ENCODE assay signal across 11 mouse cellular contexts in genomic region chr4:119524010-119524409, GRCm38 (mm10). TPM values are rescaled to one million over a fixed set of nuclear protein-coding genes. Genes with fewer than 3 reads are reported as not detected.
DNase-seq lines count a peak whose midpoint lies in the region; ATAC-seq and TF ChIP-seq lines count a peak whose summit lies in the region.
"Had no signal": no experiment of that assay in that cellular context is flagged by ENCODE, and none has a peak within 500 bp of the region (broad histone marks: within the 10 kb centered on the region; RNA-seq: fewer than 3 reads in every experiment).

No protein-coding gene starts in this region.

- no peaks in the 10 kb centered on the region for H3K4me1 ChIP-seq in forebrain, embryonic 16.5 days (replicated peaks; ENCODE audit: control insufficient read depth, insufficient read depth, low read length)
- 0 out of 2 replicates have a peak, but pooled peaks cover 6% of the 10 kb centered on the region for H3K4me1 ChIP-seq in hindbrain, postnatal 0 days (ENCODE audit: insufficient read depth, low read length)
- 0 out of 2 replicates have a peak, but pooled peaks cover 5% of the 10 kb centered on the region for H3K4me1 ChIP-seq in neural tube, embryonic 14.5 days (ENCODE audit: control insufficient read depth, insufficient read depth, low read length)
- H3K4me1 ChIP-seq in heart, embryonic 11.5 days (ENCODE audit: control insufficient read depth, insufficient read depth, low read length), result no peaks in the 10 kb centered on the region
- H3K4me1 ChIP-seq in intestine, embryonic 15.5 days (replicated peaks), result no peaks in the 10 kb centered on the region

- H3K27ac ChIP-seq in forebrain, embryonic 16.5 days (ENCODE audit: low read length), result peak overlapping the region; percentile 45; the same call in 1 of the 2 replicates
- peak overlapping the region; percentile 78 for H3K27ac ChIP-seq in hindbrain, postnatal 0 days
- peak overlapping the region; percentile 72 for H3K27ac ChIP-seq in neural tube, embryonic 14.5 days (ENCODE audit: low read depth, low read length)
- H3K27ac ChIP-seq in heart, embryonic 11.5 days (ENCODE audit: low read depth, low read length), result no peak overlapping the region
- H3K27ac ChIP-seq in intestine, embryonic 15.5 days, result no peak overlapping the region

- no peaks in the 10 kb centered on the region for H3K9me3 ChIP-seq in forebrain, embryonic 16.5 days (ENCODE audit: control insufficient read depth, low read length)
- no peaks in the 10 kb centered on the region for H3K9me3 ChIP-seq in hindbrain, postnatal 0 days (ENCODE audit: low read length)
- H3K9me3 ChIP-seq in neural tube, embryonic 14.5 days (ENCODE audit: control insufficient read depth, low read length), result no peaks in the 10 kb centered on the region
- no peaks in the 10 kb centered on the region for H3K9me3 ChIP-seq in heart, embryonic 11.5 days (replicated peaks; ENCODE audit: control insufficient read depth, low read length)
- no peaks in the 10 kb centered on the region for H3K9me3 ChIP-seq in intestine, embryonic 15.5 days

- peak; percentile 11 to 39 for DNase-seq in left cerebral cortex, adult 9 months (ENCODE audit: low spot score in 2 of 2)
- no peak for DNase-seq in left cerebral cortex, adult 18-20 months (ENCODE audit: low spot score in 2 of 2)
- peak; percentile 88 for DNase-seq in hindbrain, postnatal 0 days (ENCODE audit: low spot score)
- no peak for DNase-seq in right cerebral cortex, postnatal 14 days
- DNase-seq: lung, postnatal 4 days had no signal

- H3K4me2 ChIP-seq in forebrain, embryonic 16.5 days (ENCODE audit: low read length), result no peak overlapping the region
- 0 out of 2 replicates have a peak overlapping the region, but pooled peaks have one; percentile 18 for H3K4me2 ChIP-seq in hindbrain, postnatal 0 days (ENCODE audit: low read depth, low read length)
- H3K4me2 ChIP-seq in neural tube, embryonic 14.5 days (ENCODE audit: low read depth, low read length), result no peak overlapping the region
- H3K4me2 ChIP-seq in heart, embryonic 11.5 days, result no peak overlapping the region
- H3K4me2 ChIP-seq in intestine, embryonic 15.5 days (replicated peaks), result no peak overlapping the region

- TF ChIP-seq CTCF in hindbrain, postnatal 0 days (IDR thresholded peaks at IDR 0.05; ENCODE audit: low read depth), result no peak

- H3K36me3 ChIP-seq in forebrain, embryonic 16.5 days (ENCODE audit: control insufficient read depth, insufficient read depth), result no peaks in the 10 kb centered on the region
- H3K36me3 ChIP-seq in hindbrain, postnatal 0 days (ENCODE audit: insufficient read depth, low read length), result no peaks in the 10 kb centered on the region
- H3K36me3 ChIP-seq in neural tube, embryonic 14.5 days (ENCODE audit: control insufficient read depth, insufficient read depth, low read length), result no peaks in the 10 kb centered on the region
- H3K36me3 ChIP-seq in heart, embryonic 11.5 days (ENCODE audit: control insufficient read depth, insufficient read depth, low read length), result no peaks in the 10 kb centered on the region
- H3K36me3 ChIP-seq in intestine, embryonic 15.5 days, result no peaks in the 10 kb centered on the region

- H3K27me3 ChIP-seq in forebrain, embryonic 16.5 days (replicated peaks; ENCODE audit: control insufficient read depth, insufficient read depth, low read length), result no peaks in the 10 kb centered on the region
- no peaks in the 10 kb centered on the region for H3K27me3 ChIP-seq in hindbrain, postnatal 0 days (ENCODE audit: insufficient read depth, low read length)
- no peaks in the 10 kb centered on the region for H3K27me3 ChIP-seq in neural tube, embryonic 14.5 days (ENCODE audit: control insufficient read depth, insufficient read depth, low read length)
- H3K27me3 ChIP-seq in heart, embryonic 11.5 days (ENCODE audit: control insufficient read depth, insufficient read depth, low read length), result no peaks in the 10 kb centered on the region
- no peaks in the 10 kb centered on the region for H3K27me3 ChIP-seq in intestine, embryonic 15.5 days (replicated peaks)

- H3K4me3 ChIP-seq in forebrain, embryonic 16.5 days (replicated peaks; ENCODE audit: low read length), result no peak overlapping the region
- H3K4me3 ChIP-seq in hindbrain, postnatal 0 days (ENCODE audit: low read length), result no peak overlapping the region
- no peak overlapping the region for H3K4me3 ChIP-seq in neural tube, embryonic 14.5 days (ENCODE audit: low read depth, low read length)
- H3K4me3 ChIP-seq in heart, embryonic 11.5 days (ENCODE audit: low read depth, low read length), result no peak overlapping the region
- H3K4me3 ChIP-seq in intestine, embryonic 15.5 days (replicated peaks), result no peak overlapping the region

- 81% methylated on average over 1 of the region's 1 CpGs for WGBS in forebrain, embryonic 16.5 days
- WGBS in hindbrain, postnatal 0 days, result 70% methylated on average over 1 of the region's 1 CpGs
- 76% methylated on average over 1 of the region's 1 CpGs for WGBS in neural tube, embryonic 14.5 days
- WGBS in heart, embryonic 11.5 days (ENCODE audit: insufficient replicate concordance), result 79% methylated on average over 1 of the region's 1 CpGs
- WGBS in intestine, embryonic 15.5 days, result 71% methylated on average over 1 of the region's 1 CpGs

- ATAC-seq in forebrain, embryonic 16.5 days, result peak; percentile 62
- ATAC-seq in hindbrain, postnatal 0 days, result peak; percentile 47
- no peak for ATAC-seq in neural tube, embryonic 14.5 days (ENCODE audit: low read depth)
- ATAC-seq in heart, embryonic 11.5 days (replicated peaks; ENCODE audit: insufficient number of reproducible peaks, low FRiP score, low TSS enrichment), result no peak
- ATAC-seq in intestine, embryonic 15.5 days, result no peak
- ATAC-seq: Patski had no signal

- no peak overlapping the region for H3K9ac ChIP-seq in forebrain, embryonic 16.5 days (replicated peaks; ENCODE audit: low read depth, low read length)
- H3K9ac ChIP-seq in hindbrain, postnatal 0 days (replicated peaks; ENCODE audit: low read length), result no peak overlapping the region
- no peak overlapping the region for H3K9ac ChIP-seq in neural tube, embryonic 14.5 days (replicated peaks; ENCODE audit: low read depth, low read length)
- H3K9ac ChIP-seq in heart, embryonic 11.5 days (ENCODE audit: low read depth, low read length), result no peak overlapping the region
- no peak overlapping the region for H3K9ac ChIP-seq in intestine, embryonic 15.5 days

RNA-seq across cellular contexts. Expression of gene Foxj3, which starts 12.8 kb away (rescaled TPM):
- total RNA-seq in left cerebral cortex, adult 18-20 months (2021), result 10 to 100 TPM; 66.9 to 81.2 TPM
- 39.0 and 41.4 TPM in 2 replicates for polyA plus RNA-seq in forebrain, embryonic 16.5 days (2015; fragmentation: Nextera tagmentation; extraction: Ambion mirVana)
- 32.4 and 32.7 TPM in 2 replicates for total RNA-seq in hindbrain, postnatal 0 days (2014; rRNA removed)
- polyA plus RNA-seq in hindbrain, postnatal 0 days (2015; fragmentation: Nextera tagmentation; extraction: Ambion mirVana), result 17.8 and 19.1 TPM in 2 replicates
- 30.7 and 37.3 TPM in 2 replicates for polyA plus RNA-seq in neural tube, embryonic 14.5 days (2014; fragmentation: Nextera tagmentation; extraction: Ambion mirVana)
- 19.3 and 25.6 TPM in 2 replicates for polyA plus RNA-seq in heart, embryonic 11.5 days (2014; fragmentation: Nextera tagmentation; extraction: Ambion mirVana)
- polyA plus RNA-seq in intestine, embryonic 15.5 days (2015; fragmentation: Nextera tagmentation; extraction: Ambion mirVana), result 17.5 and 18.2 TPM in 2 replicates

RNA-seq across cellular contexts. Expression of gene Frg2f1, which starts 15.3 kb away (rescaled TPM):
- 10 to 100 TPM; 20.5 to 20.7 TPM for total RNA-seq in left cerebral cortex, adult 18-20 months (2021)
- polyA plus RNA-seq in forebrain, embryonic 16.5 days (2015; fragmentation: Nextera tagmentation; extraction: Ambion mirVana), result 5.3 and 8.6 TPM in 2 replicates
- total RNA-seq in hindbrain, postnatal 0 days (2014; rRNA removed), result 13.5 and 24.3 TPM in 2 replicates
- 11.2 and 11.8 TPM in 2 replicates for polyA plus RNA-seq in hindbrain, postnatal 0 days (2015; fragmentation: Nextera tagmentation; extraction: Ambion mirVana)
- polyA plus RNA-seq in neural tube, embryonic 14.5 days (2014; fragmentation: Nextera tagmentation; extraction: Ambion mirVana), result 10.4 and 11.1 TPM in 2 replicates
- 3.0 and 4.2 TPM in 2 replicates for polyA plus RNA-seq in heart, embryonic 11.5 days (2014; fragmentation: Nextera tagmentation; extraction: Ambion mirVana)
- polyA plus RNA-seq in intestine, embryonic 15.5 days (2015; fragmentation: Nextera tagmentation; extraction: Ambion mirVana), result 2.8 and 4.4 TPM in 2 replicates

RNA-seq across cellular contexts. Expression of gene Rimkla, which starts 31.6 kb away (rescaled TPM):
- total RNA-seq in left cerebral cortex, adult 18-20 months (2021), result 1 to 10 TPM; 9.7 TPM
- polyA plus RNA-seq in forebrain, embryonic 16.5 days (2015; fragmentation: Nextera tagmentation; extraction: Ambion mirVana), result 22.9 and 23.3 TPM in 2 replicates
- total RNA-seq in hindbrain, postnatal 0 days (2014; rRNA removed), result 39.8 and 43.1 TPM in 2 replicates
- polyA plus RNA-seq in hindbrain, postnatal 0 days (2015; fragmentation: Nextera tagmentation; extraction: Ambion mirVana), result 20.9 and 23.1 TPM in 2 replicates
- polyA plus RNA-seq in neural tube, embryonic 14.5 days (2014; fragmentation: Nextera tagmentation; extraction: Ambion mirVana), result 33.4 and 37.7 TPM in 2 replicates
- polyA plus RNA-seq in heart, embryonic 11.5 days (2014; fragmentation: Nextera tagmentation; extraction: Ambion mirVana), result 5.3 and 6.1 TPM in 2 replicates
- polyA plus RNA-seq in intestine, embryonic 15.5 days (2015; fragmentation: Nextera tagmentation; extraction: Ambion mirVana), result 0.87 and 0.96 TPM in 2 replicates
- total RNA-seq: gastrocnemius, adult 8-10 months had no signal

Comparison
In these comparisons a context has a peak if more than half of its experiments do, and no peak if none do; other contexts are left out.
1. DNase-seq: peak in left cerebral cortex, adult 9 months (2 of 2) and hindbrain, postnatal 0 days (single experiment); none in left cerebral cortex, adult 18-20 months (0 of 2) and right cerebral cortex, postnatal 14 days (single experiment).
2. ATAC-seq: peak in forebrain, embryonic 16.5 days (single experiment) and hindbrain, postnatal 0 days (single experiment); none in neural tube, embryonic 14.5 days (single experiment), heart, embryonic 11.5 days (single experiment) and intestine, embryonic 15.5 days (single experiment).
3. H3K27ac ChIP-seq: peak in forebrain, embryonic 16.5 days (single experiment), hindbrain, postnatal 0 days (single experiment) and neural tube, embryonic 14.5 days (single experiment); none in heart, embryonic 11.5 days (single experiment) and intestine, embryonic 15.5 days (single experiment).